Mouse (Mus musculus) CH12.LX (cell line): ENCODE measurements around the gene Oas3. TPM values are rescaled to one million over a fixed set of nuclear protein-coding genes. Genes with fewer than 3 reads are reported as not detected.

Source experiments
- DNase-seq: peaks from one replicate; pipeline ENCODE4 v3.0.0-alpha.2; 2013; ENCODE audit errors: extremely low read depth
- H3K27ac ChIP-seq: 2 replicates; pipeline ENCODE4 v1.5.1; 2012; ENCODE audit warnings: low read depth, mild to moderate bottlenecking, control low read depth, moderate library complexity; ENCODE audit not compliant: insufficient read depth
- H3K27me3 ChIP-seq: replicated peaks from 2 replicates; pipeline ENCODE3; 2012; ENCODE audit warnings: inconsistent platforms
- H3K36me3 ChIP-seq, 2 experiments: replicated peaks in 1 of 2; 2 replicates each; pipeline versions ENCODE3 to v1.6.1; 2012; ENCODE audit warnings: inconsistent platforms in 1 of 2, low read length in 1 of 2, mild to moderate bottlenecking in 1 of 2, mixed read lengths in 1 of 2, moderate library complexity in 1 of 2; ENCODE audit not compliant: control insufficient read depth in 1 of 2, insufficient read depth in 1 of 2
- H3K4me1 ChIP-seq, 2 experiments: 2 replicates each; pipeline ENCODE4 v1.6.1; 2012; ENCODE audit warnings: inconsistent platforms in 1 of 2, moderate library complexity in 1 of 2; ENCODE audit not compliant: insufficient read depth in 2 of 2, control insufficient read depth in 1 of 2
- H3K4me2 ChIP-seq: 2 replicates; pipeline ENCODE4 v1.6.1; 2012; ENCODE audit warnings: low read depth, mild to moderate bottlenecking, control low read depth; ENCODE audit not compliant: poor library complexity, insufficient read depth, severe bottlenecking
- H3K4me3 ChIP-seq, 3 experiments: fragments of 150-350 bp in 1 of 3; sonication (generic) in 1 of 3; replicated peaks in 1 of 3; 2 replicates each; pipeline versions ENCODE3 to v1.5.1; 2011 to 2012; ENCODE audit warnings: low read depth in 2 of 3, low read length in 2 of 3, mild to moderate bottlenecking in 2 of 3, moderate library complexity in 2 of 3, control low read depth in 1 of 3, improper control_type of control experiment in 1 of 3, inconsistent platforms in 1 of 3, mixed read lengths in 1 of 3; ENCODE audit not compliant: poor library complexity in 1 of 3
- H3K79me2 ChIP-seq: replicated peaks from 2 replicates; pipeline ENCODE4 v1.6.1; 2012; ENCODE audit warnings: mild to moderate bottlenecking, moderate library complexity; ENCODE audit not compliant: control insufficient read depth, poor library complexity, insufficient read depth, severe bottlenecking; ENCODE audit errors: extremely low read depth
- H3K9ac ChIP-seq: 2 replicates; pipeline ENCODE4 v1.6.1; 2012; ENCODE audit warnings: low read depth, mild to moderate bottlenecking, control low read depth, moderate library complexity; ENCODE audit not compliant: insufficient read depth
- H3K9me3 ChIP-seq: replicated peaks from 2 replicates; pipeline ENCODE3; 2012; ENCODE audit warnings: low read length, inconsistent platforms, mixed read lengths
- CHD1 ChIP-seq: IDR thresholded peaks from 2 replicates; pipeline ENCODE4 v1.6.1; 2012; ENCODE audit warnings: low read depth, low read length, improper control_type of control experiment, inconsistent platforms
- CHD2 ChIP-seq: IDR thresholded peaks from 2 replicates; pipeline ENCODE4 v1.6.1; 2011; ENCODE audit warnings: low read length, improper control_type of control experiment
- E2F4 ChIP-seq: IDR thresholded peaks from 2 replicates; pipeline ENCODE4 v1.6.1; 2011; ENCODE audit warnings: low read depth, low read length, improper control_type of control experiment; ENCODE audit not compliant: insufficient replicate concordance
- ETS1 ChIP-seq: conservative IDR thresholded peaks from 2 replicates; pipeline ENCODE4 v1.6.1; 2012; ENCODE audit warnings: low read depth, mild to moderate bottlenecking, inconsistent platforms, low read length, improper control_type of control experiment, moderate library complexity
- HCFC1 ChIP-seq: IDR thresholded peaks from 2 replicates; pipeline ENCODE4 v1.6.1; 2012; ENCODE audit warnings: low read depth, mild to moderate bottlenecking, inconsistent platforms, low read length, improper control_type of control experiment
- IRF4 ChIP-seq: IDR thresholded peaks from 2 replicates; pipeline ENCODE4 v1.6.1; 2014; ENCODE audit warnings: low read depth, mild to moderate bottlenecking, inconsistent platforms, low read length, improper control_type of control experiment
- JUN ChIP-seq: IDR thresholded peaks from 2 replicates; pipeline ENCODE4 v1.6.1; 2011; ENCODE audit warnings: low read depth, mild to moderate bottlenecking, low read length, improper control_type of control experiment, moderate library complexity; ENCODE audit not compliant: insufficient read depth
- MAFK ChIP-seq: IDR thresholded peaks from 2 replicates; pipeline ENCODE4 v1.6.1; 2011; ENCODE audit warnings: low read length, improper control_type of control experiment; ENCODE audit not compliant: insufficient replicate concordance
- MAZ ChIP-seq: IDR thresholded peaks from 2 replicates; pipeline ENCODE4 v1.6.1; 2012; ENCODE audit warnings: low read depth, mild to moderate bottlenecking, inconsistent platforms, low read length, improper control_type of control experiment, moderate library complexity
- MYC ChIP-seq: IDR thresholded peaks from 2 replicates; pipeline ENCODE4 v1.6.1; 2011; ENCODE audit warnings: low read depth, mild to moderate bottlenecking, improper control_type of control experiment, low read length
- POLR2A ChIP-seq: IDR thresholded peaks from 2 replicates; pipeline ENCODE4 v1.6.1; 2011; ENCODE audit warnings: low read depth, mild to moderate bottlenecking, improper control_type of control experiment, low read length
- RCOR1 ChIP-seq: conservative IDR thresholded peaks from 2 replicates; pipeline ENCODE4 v1.6.1; 2012; ENCODE audit warnings: low read depth, mild to moderate bottlenecking, inconsistent platforms, low read length, improper control_type of control experiment
- TCF12 ChIP-seq: IDR thresholded peaks from 2 replicates; pipeline ENCODE4 v1.6.1; 2014; ENCODE audit warnings: low read depth, mild to moderate bottlenecking, inconsistent platforms, low read length, improper control_type of control experiment
- dilution Hi-C: fragments of 300-500 bp; cut with MboI; formaldehyde crosslinking; loops from 2 replicates; pipeline ENCODE4 v1.14.3; 2020; ENCODE audit warnings: low sequenced_read_pairs; ENCODE audit not compliant: extremely low pct_unique_long_range_greater_than_20kb, extremely low pct_ligation_motif_present
- in situ Hi-C: fragments of 300-500 bp; cut with MboI; formaldehyde crosslinking; loops from 3 replicates; pipeline ENCODE4 v1.14.3; 2019; ENCODE audit warnings: low sequenced_read_pairs, low pct_ligation_motif_present, low pct_unique_long_range_greater_than_20kb, mixed read lengths
- polyA plus RNA-seq: library from polyadenylated mRNA; unstranded; fragments of >175 nt; gene quantifications from 2 replicates; pipeline ENCODE4 v1.2.1, GENCODE M21; 2012; ENCODE audit warnings: low read depth; ENCODE audit not compliant: insufficient read length
- total RNA-seq, 2 experiments: library from RNA; depleted of rRNA; stranded (reverse); fragments of 300-350 nt in 1 of 2; fragments of >200 nt in 1 of 2; gene quantifications; 2 replicates each; pipeline ENCODE4 v1.2.3; 2012 to 2014

The Oas3 gene
- total and polyA plus RNA-seq, 3 experiments, result 0.30 TPM; not detected in 2

DNA sequence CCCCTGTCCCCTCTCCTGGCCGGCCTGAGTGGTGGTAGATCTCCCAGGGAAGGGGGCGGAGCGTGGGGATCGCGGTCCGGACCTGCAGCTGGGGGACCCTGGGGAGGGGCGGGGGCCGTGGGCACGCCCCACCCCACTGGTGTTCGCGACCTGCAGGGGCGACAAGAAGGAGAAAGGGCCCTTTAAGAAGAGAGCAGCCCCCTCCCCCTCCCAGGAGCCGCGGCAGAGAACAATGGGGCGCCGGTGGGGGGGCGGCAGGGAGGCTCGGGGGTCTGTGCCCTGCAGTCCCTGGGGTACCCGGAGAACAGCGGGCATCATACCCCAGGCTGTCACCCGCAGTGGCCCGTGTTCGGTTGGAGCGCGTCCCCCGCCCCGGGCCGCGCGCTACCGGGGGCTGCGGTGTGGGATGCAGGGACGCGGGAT is 66.6 kb downstream of the Oas3 start:
- H3K79me2 ChIP-seq, result no peaks in the 10 kb centered on the region
- H3K27ac ChIP-seq, result no peak overlapping the region
- no peaks in the 10 kb centered on the region for H3K9me3 ChIP-seq
- no peak for DNase-seq
- dilution Hi-C loops (no loop called here), in situ Hi-C loops (loop anchor here (5.0 to 25.0 kb wide), 3 partner anchors 34 to 199 kb away; partner anchors contain the start of genes Plbd2 and Slc8b1)
- no peaks in the 10 kb centered on the region for H3K36me3 ChIP-seq
- H3K4me3 ChIP-seq, result peak overlapping the region in 2 of 3 experiments; percentile 42 to 49
- peaks cover 11% of the 10 kb centered on the region for H3K27me3 ChIP-seq
- TF ChIP-seq E2F4 (no peak), MAFK (no peak), CHD1 (no peak), RCOR1 (no peak), CHD2 (no peak), MYC (no peak), TCF12 (no peak), MAZ (no peak)
- H3K4me1 ChIP-seq, result peaks cover 14 to 51% of the 10 kb centered on the region in 2 experiments
- peak overlapping the region; percentile 50 for H3K4me2 ChIP-seq
- 0 out of 2 replicates have a peak overlapping the region, but pooled peaks have one; percentile 8 for H3K9ac ChIP-seq

DNA sequence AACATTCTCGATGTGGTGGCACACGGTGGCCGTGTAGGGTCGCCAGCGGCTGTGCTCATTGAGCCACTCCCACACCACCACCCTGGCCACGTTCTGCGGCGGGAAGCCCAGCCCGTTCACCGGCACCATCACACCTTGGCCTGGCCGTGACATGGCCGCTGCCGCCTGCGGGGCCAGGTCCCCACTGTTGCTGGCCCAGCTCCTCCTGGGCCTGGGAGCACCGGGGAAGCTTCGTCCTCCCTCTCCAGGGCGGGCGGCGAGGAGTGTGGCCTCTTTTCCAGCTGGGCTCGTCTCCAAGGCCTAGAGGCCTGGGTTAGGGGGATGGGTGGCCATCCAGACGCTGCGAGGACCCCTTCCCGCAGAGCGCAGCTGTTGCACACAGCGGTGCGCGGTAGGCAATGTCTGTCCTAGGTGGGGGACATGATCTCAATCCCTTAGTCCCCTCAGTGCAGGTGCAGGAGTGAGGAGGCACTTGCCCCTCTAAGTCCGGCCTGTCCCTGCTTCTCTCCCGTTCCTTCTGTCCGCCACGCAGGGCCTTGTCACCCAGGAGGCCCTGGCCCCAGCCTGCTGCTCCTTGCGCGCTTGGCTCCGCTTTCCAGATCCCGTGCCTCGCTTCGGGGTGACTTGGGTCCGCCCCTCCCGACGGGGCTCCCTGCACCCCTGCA is 67.2 kb downstream of the Oas3 start:
- H3K9me3 ChIP-seq, result no peaks in the 10 kb centered on the region
- peaks cover 11% of the 10 kb centered on the region for H3K27me3 ChIP-seq
- H3K79me2 ChIP-seq, result no peaks in the 10 kb centered on the region
- dilution Hi-C loops (no loop called here), in situ Hi-C loops (loop anchor here (5.0 to 25.0 kb wide), 3 partner anchors 33 to 198 kb away; partner anchors contain the start of genes Plbd2 and Slc8b1)
- H3K4me2 ChIP-seq, result no peak overlapping the region
- no peak overlapping the region for H3K27ac ChIP-seq
- peaks cover 14 to 56% of the 10 kb centered on the region in 2 experiments for H3K4me1 ChIP-seq
- no peaks in the 10 kb centered on the region for H3K36me3 ChIP-seq
- TF ChIP-seq ETS1 (no peak), POLR2A (no peak), MAFK (no peak), HCFC1 (no peak), IRF4 (no peak), JUN (no peak)
- no peak overlapping the region for H3K4me3 ChIP-seq
- DNase-seq, result no peak
- no peak overlapping the region for H3K9ac ChIP-seq
